In the genomic region with DNA sequence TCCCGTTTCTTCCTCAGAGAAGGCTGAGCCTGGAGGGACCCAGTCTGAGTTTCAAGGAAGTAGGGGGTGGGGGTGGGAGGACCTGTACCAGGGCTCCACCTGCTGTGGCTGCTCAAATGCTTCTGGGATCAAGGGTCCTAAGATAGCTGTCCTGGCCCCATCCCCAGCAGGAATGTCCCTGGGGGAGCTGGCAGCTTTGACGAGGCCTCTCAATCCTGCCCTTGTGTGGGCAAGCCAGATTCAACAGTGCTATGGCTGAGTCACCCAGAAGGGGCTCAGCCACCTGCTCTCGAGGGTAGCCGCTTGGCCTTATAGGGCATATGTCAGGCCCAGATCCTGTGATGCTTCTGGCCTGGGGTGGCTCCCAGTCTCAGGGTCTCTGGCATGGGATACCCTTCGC, we compare ENCODE assay signal across 24 mouse cellular contexts. TPM values are rescaled to one million over a fixed set of nuclear protein-coding genes. Genes with fewer than 3 reads are reported as not detected.
"Had no signal": no experiment of that assay in that cellular context is flagged by ENCODE, and none has a peak within 500 bp of the region (broad histone marks: within the 10 kb centered on the region; RNA-seq: fewer than 3 reads in every experiment).

No protein-coding gene starts in this region.

- H3K9me3 ChIP-seq: lung, embryonic 15.5 days; megakaryocyte, embryonic 14.5 days; midbrain, embryonic 12.5 days; midbrain, embryonic 15.5 days; neural tube, embryonic 13.5 days; neural tube, embryonic 15.5 days; stomach, embryonic 15.5 days had no signal

- H3K36me3 ChIP-seq: lung, embryonic 15.5 days; midbrain, embryonic 12.5 days; midbrain, embryonic 15.5 days; neural tube, embryonic 13.5 days; neural tube, embryonic 15.5 days; stomach, embryonic 15.5 days had no signal

- H3K4me2 ChIP-seq: lung, embryonic 15.5 days; midbrain, embryonic 12.5 days; midbrain, embryonic 15.5 days; neural tube, embryonic 13.5 days; neural tube, embryonic 15.5 days; stomach, embryonic 15.5 days had no signal

- H3K27ac ChIP-seq: lung, embryonic 15.5 days; macrophage; midbrain, embryonic 12.5 days; midbrain, embryonic 15.5 days; neural tube, embryonic 13.5 days; neural tube, embryonic 15.5 days; stomach, embryonic 15.5 days; stomach, postnatal 0 days had no signal

- H3K4me3 ChIP-seq: lung, embryonic 15.5 days; megakaryocyte, embryonic 14.5 days; midbrain, embryonic 12.5 days; midbrain, embryonic 15.5 days; neural tube, embryonic 13.5 days; neural tube, embryonic 15.5 days; stomach, embryonic 15.5 days had no signal

- ATAC-seq: liver, postnatal 0 days; lung, postnatal 0 days; midbrain, embryonic 15.5 days had no signal

- H3K27me3 ChIP-seq: lung, embryonic 15.5 days; midbrain, embryonic 12.5 days; midbrain, embryonic 15.5 days; neural tube, embryonic 13.5 days; neural tube, embryonic 15.5 days; stomach, embryonic 15.5 days had no signal

- H3K4me1 ChIP-seq: lung, embryonic 15.5 days; megakaryocyte, embryonic 14.5 days; midbrain, embryonic 12.5 days; midbrain, embryonic 15.5 days; neural tube, embryonic 13.5 days; neural tube, embryonic 15.5 days; stomach, embryonic 15.5 days had no signal

- H3K9ac ChIP-seq: liver, postnatal 0 days; lung, embryonic 15.5 days; midbrain, embryonic 12.5 days; midbrain, embryonic 15.5 days; neural tube, embryonic 13.5 days; neural tube, embryonic 15.5 days; stomach, embryonic 15.5 days had no signal

- DNase-seq: liver, postnatal 0 days; lung, adult 2 months; lung, postnatal 14 days; lung, postnatal 36 days; retina, postnatal 1 day; right cerebral cortex, adult 18-20 months; right cerebral cortex, postnatal 25 days; right cerebral cortex, postnatal 4 days; thymus, adult 2 months; thymus, postnatal 25 days; thymus, postnatal 4 days had no signal

RNA-seq across cellular contexts. Expression of a gene that starts 33.9 kb away (rescaled TPM):
- total RNA-seq: megakaryocyte progenitor cell, adult 5-6 weeks; midbrain, postnatal 0 days; monocyte, adult 5-6 weeks had no signal
- polyA plus RNA-seq: macrophage; midbrain, embryonic 12.5 days; midbrain, embryonic 15.5 days; midbrain, postnatal 0 days had no signal
